Mouse (Mus musculus) small intestine, adult 2 months (tissue): ENCODE results near the gene Rnf180. TPM values are rescaled to one million over a fixed set of nuclear protein-coding genes. Genes with fewer than 3 reads are reported as not detected.

Source experiments
- H3K27ac ChIP-seq: fragments of 200-500 bp; 2 replicates; pipeline ENCODE4 v1.5.1; 2012; ENCODE audit warnings: low read depth, low read length, control low read depth, inconsistent platforms; ENCODE audit not compliant: insufficient read depth
- H3K27me3 ChIP-seq: fragments of 200-500 bp; 2 replicates; pipeline ENCODE4 v1.6.1; 2012; ENCODE audit warnings: mild to moderate bottlenecking, moderate library complexity, low read length, inconsistent platforms; ENCODE audit not compliant: control insufficient read depth, insufficient read depth
- H3K36me3 ChIP-seq: fragments of 200-500 bp; 2 replicates; pipeline ENCODE4 v1.6.1; 2012; ENCODE audit warnings: mild to moderate bottlenecking, low read length, control low read depth, inconsistent platforms; ENCODE audit not compliant: control insufficient read depth, insufficient read depth
- H3K4me1 ChIP-seq: fragments of 200-500 bp; 2 replicates; pipeline ENCODE4 v1.6.1; 2012; ENCODE audit warnings: low read length, inconsistent platforms, mixed read lengths; ENCODE audit not compliant: control insufficient read depth, insufficient read depth, insufficient read length
- H3K4me3 ChIP-seq: fragments of 200-500 bp; 2 replicates; pipeline ENCODE4 v1.5.1; 2012; ENCODE audit warnings: low read depth, mild to moderate bottlenecking, control low read depth, inconsistent platforms, low read length, moderate library complexity
- CTCF ChIP-seq: fragments of 200-500 bp; IDR thresholded peaks from 2 replicates; pipeline ENCODE4 v1.5.1; 2012; ENCODE audit warnings: low read depth, mild to moderate bottlenecking, control low read depth, inconsistent platforms, low read length, moderate library complexity, mixed read lengths; ENCODE audit not compliant: insufficient replicate concordance, insufficient read length; ENCODE audit errors: extremely low read depth
- POLR2A ChIP-seq: fragments of 200-500 bp; IDR thresholded peaks from 2 replicates; pipeline ENCODE4 v1.6.1; 2012; ENCODE audit warnings: low read depth, mild to moderate bottlenecking, control low read depth, inconsistent platforms, low read length, moderate library complexity
- WGBS: fragments of 180-500 bp; shearing (Covaris S2); methylation state at CpG from one replicate; pipeline ENCODE4 v1.1.7; 2018; 5-methylcytosine and 5-hydroxymethylcytosine counted together
- polyA plus RNA-seq: library from polyadenylated mRNA; depleted of rRNA; stranded (reverse); fragments of >200 nt; gene quantifications from 2 replicates; pipeline ENCODE4 v1.2.3, GENCODE M21; 2012

Rnf180 gene
- polyA plus RNA-seq, 1 experiment, result 0.23 TPM

- H3K27me3 ChIP-seq, result peaks cover 11% of the 10 kb centered on the region
- WGBS, result 81% methylated on average over 5 of the region's 5 CpGs
- H3K27ac ChIP-seq, result no peak overlapping the region
- H3K36me3 ChIP-seq, result no peaks in the 10 kb centered on the region
- no peak for TF ChIP-seq POLR2A
- no peak for TF ChIP-seq CTCF
- peaks cover 6% of the 10 kb centered on the region; the same call in 1 of the 2 replicates for H3K4me1 ChIP-seq
- H3K4me3 ChIP-seq, result no peak overlapping the region
These were observed 4.6 kb downstream of the Rnf180 start for GRCm38 (mm10) chr13:105290021-105290420.

GRCm38 (mm10) chr13:105279397-105280018 is 15.1 kb downstream of the Rnf180 start:
- TF ChIP-seq POLR2A (no peak), CTCF (no peak)
- H3K36me3 ChIP-seq, result no peaks in the 10 kb centered on the region
- H3K27ac ChIP-seq, result no peak overlapping the region
- no peak overlapping the region for H3K4me3 ChIP-seq
- 67% methylated on average over 8 of the region's 8 CpGs for WGBS
- H3K4me1 ChIP-seq, result no peaks in the 10 kb centered on the region
- no peaks in the 10 kb centered on the region for H3K27me3 ChIP-seq

GRCm38 (mm10) chr13:105270394-105271094 is 24.1 kb downstream of the Rnf180 start:
- no peak for TF ChIP-seq POLR2A
- TF ChIP-seq CTCF, result no peak
- Histone ChIP-seq H3K27ac (no peak overlapping the region), H3K27me3 (no peaks in the 10 kb centered on the region), H3K4me3 (no peak overlapping the region), H3K4me1 (no peaks in the 10 kb centered on the region), H3K36me3 (no peaks in the 10 kb centered on the region)
- WGBS, result 83% methylated on average over 8 of the region's 8 CpGs

- no peaks in the 10 kb centered on the region for H3K4me1 ChIP-seq
- no peaks in the 10 kb centered on the region for H3K36me3 ChIP-seq
- H3K27me3 ChIP-seq, result no peaks in the 10 kb centered on the region
- H3K27ac ChIP-seq, result no peak overlapping the region
- TF ChIP-seq CTCF, result no peak
- no peak for TF ChIP-seq POLR2A
- WGBS, result 41% methylated on average over 6 of the region's 6 CpGs
- H3K4me3 ChIP-seq, result no peak overlapping the region
These were observed 27.2 kb downstream of the Rnf180 start for GRCm38 (mm10) chr13:105267464-105267863.

GRCm38 (mm10) chr13:105266746-105267145 is 27.9 kb downstream of the Rnf180 start:
- 22% methylated on average over 3 of the region's 3 CpGs for WGBS
- TF ChIP-seq POLR2A, result no peak
- TF ChIP-seq CTCF, result no peak
- no peaks in the 10 kb centered on the region for H3K4me1 ChIP-seq
- no peak overlapping the region for H3K4me3 ChIP-seq
- no peaks in the 10 kb centered on the region for H3K36me3 ChIP-seq
- H3K27ac ChIP-seq, result no peak overlapping the region
- no peaks in the 10 kb centered on the region for H3K27me3 ChIP-seq

GRCm38 (mm10) chr13:105256757-105257433 is 37.7 kb downstream of the Rnf180 start:
- Histone ChIP-seq H3K27me3 (no peaks in the 10 kb centered on the region), H3K4me3 (no peak overlapping the region), H3K4me1 (no peaks in the 10 kb centered on the region), H3K27ac (no peak overlapping the region), H3K36me3 (no peaks in the 10 kb centered on the region)
- WGBS, result 80% methylated on average over 4 of the region's 4 CpGs
- TF ChIP-seq POLR2A (no peak), CTCF (no peak)

GRCm38 (mm10) chr13:105250767-105251166 is 43.8 kb downstream of the Rnf180 start:
- H3K36me3 ChIP-seq, result no peaks in the 10 kb centered on the region
- H3K4me1 ChIP-seq, result no peaks in the 10 kb centered on the region
- no peak overlapping the region for H3K4me3 ChIP-seq
- H3K27ac ChIP-seq, result no peak overlapping the region
- TF ChIP-seq CTCF (no peak), POLR2A (no peak)
- no peaks in the 10 kb centered on the region for H3K27me3 ChIP-seq
- 83% methylated on average over 4 of the region's 4 CpGs for WGBS
